11 mouse cellular contexts compared by ENCODE assay signal in genomic region chr4:71332672-71333071, GRCm38 (mm10).
DNase-seq lines count a peak whose midpoint lies in the region; ATAC-seq lines count a peak whose summit lies in the region.
"Had no signal": no experiment of that assay in that cellular context is flagged by ENCODE, and none has a peak within 500 bp of the region (broad histone marks: within the 10 kb centered on the region; RNA-seq: fewer than 3 reads in every experiment).

No protein-coding gene starts in this region.

- peak; percentile 71 for DNase-seq in heart, adult 11 months
- no peak for DNase-seq in heart, adult 8-10 months (ENCODE audit: low spot score)
- DNase-seq in midbrain, embryonic 11.5 days (ENCODE audit: low spot score, missing footprints): peak; percentile 59
- DNase-seq: adrenal gland, adult 8-10 months; cerebellum, adult 11 months; cerebellum, adult 11-12 months had no signal

- no peak overlapping the region for H3K9ac ChIP-seq in midbrain, embryonic 11.5 days (ENCODE audit: low read length)
- H3K9ac ChIP-seq in midbrain, embryonic 15.5 days: no peak overlapping the region

- ATAC-seq in midbrain, embryonic 11.5 days (ENCODE audit: low FRiP score): no peak
- ATAC-seq in midbrain, embryonic 15.5 days (replicated peaks): no peak
- ATAC-seq: activated CD4-positive, CD25-positive, alpha-beta regulatory T cell, adult 4 months; Patski had no signal

- H3K27ac ChIP-seq in midbrain, embryonic 11.5 days (ENCODE audit: low read depth, low read length): no peak overlapping the region
- H3K27ac ChIP-seq in midbrain, embryonic 15.5 days: no peak overlapping the region

- WGBS in midbrain, embryonic 11.5 days: 79% methylated on average over 3 of the region's 3 CpGs
- 85% methylated on average over 3 of the region's 3 CpGs for WGBS in midbrain, embryonic 15.5 days

- H3K9me3 ChIP-seq in midbrain, embryonic 11.5 days (ENCODE audit: control insufficient read depth, low read length): no peaks in the 10 kb centered on the region
- H3K9me3 ChIP-seq in midbrain, embryonic 15.5 days: no peaks in the 10 kb centered on the region
- H3K9me3 ChIP-seq: G1E had no signal

- no peak overlapping the region for H3K4me2 ChIP-seq in midbrain, embryonic 11.5 days
- no peak overlapping the region for H3K4me2 ChIP-seq in midbrain, embryonic 15.5 days

- H3K36me3 ChIP-seq in midbrain, embryonic 11.5 days (ENCODE audit: control insufficient read depth, insufficient read depth, low read length): no peaks in the 10 kb centered on the region
- no peaks in the 10 kb centered on the region for H3K36me3 ChIP-seq in midbrain, embryonic 15.5 days (replicated peaks)
- H3K36me3 ChIP-seq: G1E had no signal

- no peak overlapping the region for H3K4me3 ChIP-seq in midbrain, embryonic 11.5 days (ENCODE audit: low read depth, low read length)
- no peak overlapping the region for H3K4me3 ChIP-seq in midbrain, embryonic 15.5 days

- no peaks in the 10 kb centered on the region for H3K4me1 ChIP-seq in midbrain, embryonic 11.5 days (ENCODE audit: control insufficient read depth, insufficient read depth, low read length)
- H3K4me1 ChIP-seq in midbrain, embryonic 15.5 days: no peaks in the 10 kb centered on the region

- no peaks in the 10 kb centered on the region for H3K27me3 ChIP-seq in midbrain, embryonic 11.5 days (ENCODE audit: control insufficient read depth, insufficient read depth, low read length)
- no peaks in the 10 kb centered on the region for H3K27me3 ChIP-seq in midbrain, embryonic 15.5 days (replicated peaks)
- H3K27me3 ChIP-seq: CH12.LX, Patski had no signal
